Mouse (Mus musculus): ENCODE results near the gene Rprd1b.

DNA sequence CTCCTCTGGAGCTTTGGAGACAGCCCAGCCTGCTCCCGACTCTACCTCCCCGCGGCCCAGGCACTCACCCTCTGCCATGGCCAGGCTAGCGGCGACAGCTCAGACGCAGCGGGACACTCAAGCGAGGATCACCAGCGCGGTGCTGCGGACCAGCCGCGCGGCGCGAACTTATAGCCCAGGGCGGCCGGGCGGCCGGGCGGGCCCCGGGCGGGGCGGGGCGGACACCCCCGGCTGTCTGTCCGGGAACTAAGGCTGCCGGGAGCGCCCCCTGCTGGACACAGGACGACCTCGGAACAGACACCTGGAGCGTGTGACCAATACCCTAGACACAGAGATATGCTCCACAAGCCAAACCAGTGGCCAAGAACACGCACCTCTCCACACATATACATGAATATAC is 117.9 kb downstream of the Rprd1b start, which contains the start of gene Tgm2:
- TF ChIP-seq POLR2A (IDR thresholded peaks at IDR 0.05; ENCODE audit: low read depth, low read length) (peak; percentile 94), CTCF (IDR thresholded peaks at IDR 0.05; ENCODE audit: extremely low read depth, insufficient read length, insufficient replicate concordance, low read depth, low read length) (peak; percentile 76)

Measured in small intestine, adult 2 months (tissue).